Mouse (Mus musculus): Measurements from ENCODE around the gene Cfap221. TPM values are rescaled to one million over a fixed set of nuclear protein-coding genes. Genes with fewer than 3 reads are reported as not detected.
A peak's percentile ranks its signal among the peaks of the same experiment; 100 is the strongest.

Cfap221 gene
- total RNA-seq, 2 experiments from 2014 or later = 0.36 to 0.44 TPM

DNA sequence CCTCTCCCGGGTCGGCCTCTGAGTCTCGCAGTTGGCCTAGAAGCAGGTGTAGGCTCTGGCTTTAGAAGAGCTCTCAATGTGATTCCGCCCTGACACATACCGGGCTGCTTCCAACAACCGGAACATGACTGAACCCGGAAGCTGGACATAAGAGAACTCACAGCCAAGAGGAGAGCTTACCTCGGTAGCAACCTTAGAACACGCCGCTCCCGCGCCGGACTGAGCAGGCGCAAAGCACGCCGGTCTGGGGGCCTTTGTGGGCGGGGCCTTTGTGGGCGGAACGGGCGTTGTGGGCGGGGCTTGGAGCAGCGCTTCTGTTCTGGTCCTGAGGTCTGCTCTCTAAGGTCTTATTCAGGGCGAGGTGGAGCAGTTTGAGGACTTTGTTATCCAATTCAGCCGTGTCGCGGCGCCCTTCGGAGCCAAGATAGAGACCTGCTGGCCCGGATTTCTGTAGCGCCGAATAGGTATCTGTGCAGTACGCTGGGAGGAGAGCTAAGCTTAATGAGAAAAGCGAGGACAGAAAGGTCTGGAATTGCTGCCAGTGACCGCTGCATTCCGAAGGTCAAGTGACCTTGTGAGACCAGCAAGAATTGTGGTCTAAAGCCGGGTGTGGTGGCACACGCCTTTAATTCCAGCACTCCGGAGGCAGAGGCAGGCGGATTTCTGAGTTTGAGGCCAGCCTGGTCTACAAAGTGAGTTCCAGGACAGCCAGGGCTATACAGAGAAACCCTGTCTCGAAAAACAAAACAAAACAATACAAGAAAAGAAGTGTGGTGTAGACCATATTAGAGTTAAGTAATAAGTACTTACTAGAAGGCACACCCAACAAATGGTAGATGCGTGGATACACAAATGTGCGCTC is 83.8 kb downstream of the Cfap221 start, which contains the start of gene Tmem177:
TSS of gene Tmem177 (minus strand) at position 256 of the 862 bp plus-strand sequence.
- peak; percentile 95 for DNase-seq
- intact Hi-C loops (cut with DNase I) = no loop called here

DNA sequence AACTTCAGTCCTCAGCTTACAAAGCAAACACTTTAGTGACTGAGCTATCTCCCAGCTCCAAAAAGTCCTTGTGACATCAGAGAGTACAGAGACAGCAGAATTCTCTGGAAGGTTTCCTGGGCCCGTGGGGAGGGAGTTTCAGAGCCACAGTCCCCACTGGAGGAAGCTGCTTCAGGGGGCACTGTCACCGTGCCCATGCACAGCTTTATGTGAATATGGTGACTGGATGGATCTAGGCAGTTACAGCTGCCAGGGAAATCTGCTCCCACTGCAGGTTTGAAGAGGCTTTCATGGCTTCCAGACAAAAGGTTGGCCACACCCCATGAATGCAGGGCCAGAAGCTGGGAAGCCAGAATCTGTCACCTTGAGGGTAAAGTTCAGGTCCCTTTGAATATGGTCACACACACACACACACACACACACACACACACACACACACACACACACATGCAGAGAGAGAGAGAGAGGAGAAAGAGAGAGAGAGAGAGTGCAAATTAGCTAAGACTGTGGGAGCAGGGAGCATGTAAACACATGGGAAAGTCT is 89.8 kb downstream of the Cfap221 start:
- intact Hi-C loops (cut with DNase I) = no loop called here
- peak; percentile 36 for DNase-seq

DNA sequence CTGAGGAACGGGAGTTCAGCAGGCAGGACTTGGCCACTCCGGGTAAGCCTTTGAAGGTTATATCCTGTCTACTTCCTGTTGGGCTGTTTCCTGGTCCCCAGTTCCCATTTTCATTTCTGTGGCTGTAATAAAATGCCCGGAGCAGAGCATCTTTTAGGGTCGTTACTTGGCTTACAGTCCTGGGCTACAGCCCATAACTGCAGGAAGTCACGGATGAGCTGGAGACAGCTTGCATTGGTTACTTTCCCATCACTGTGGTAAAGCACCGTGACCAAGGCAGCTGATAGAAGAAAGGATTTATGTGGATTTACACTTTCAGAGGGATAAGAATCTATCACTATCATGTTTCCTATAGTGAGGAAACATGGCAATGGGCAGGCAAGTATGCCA is 93.8 kb downstream of the Cfap221 start:
- peak; percentile 37 for DNase-seq
- intact Hi-C loops (cut with DNase I) = no loop called here

DNA sequence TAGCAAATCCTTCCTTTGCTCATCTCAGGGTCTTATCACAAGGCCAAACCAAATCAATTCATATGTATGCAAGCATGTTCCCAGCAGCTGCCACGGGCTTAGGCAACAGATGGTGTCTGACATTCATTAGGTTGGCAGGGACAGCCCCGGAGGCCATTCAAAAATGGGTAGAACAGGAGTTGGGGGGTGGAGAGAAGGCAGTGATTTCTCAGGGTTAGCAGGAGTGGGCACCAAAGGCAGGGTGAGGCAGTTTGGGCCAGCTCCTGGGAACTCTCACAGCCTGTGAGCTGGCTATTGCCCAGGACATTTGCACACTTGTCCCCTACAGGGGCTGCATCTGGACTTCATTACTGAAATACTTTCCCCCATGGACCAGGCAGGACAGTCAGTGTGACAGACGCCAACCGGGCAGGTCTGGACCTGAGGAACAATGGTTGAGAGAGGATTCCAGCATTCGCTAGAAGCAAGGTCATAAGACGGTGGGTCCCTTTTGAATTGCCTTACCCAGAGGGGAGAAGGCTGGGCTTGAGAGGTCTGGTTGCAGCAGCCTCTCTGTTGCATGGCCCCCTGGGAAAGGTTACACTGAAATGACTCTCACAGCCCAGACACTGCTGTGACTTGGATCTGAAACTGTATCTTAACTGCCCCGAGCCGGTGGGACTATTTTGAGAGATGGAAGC is 94.3 kb downstream of the Cfap221 start:
- intact Hi-C loops (cut with DNase I) = no loop called here
- DNase-seq = peak; percentile 81

DNA sequence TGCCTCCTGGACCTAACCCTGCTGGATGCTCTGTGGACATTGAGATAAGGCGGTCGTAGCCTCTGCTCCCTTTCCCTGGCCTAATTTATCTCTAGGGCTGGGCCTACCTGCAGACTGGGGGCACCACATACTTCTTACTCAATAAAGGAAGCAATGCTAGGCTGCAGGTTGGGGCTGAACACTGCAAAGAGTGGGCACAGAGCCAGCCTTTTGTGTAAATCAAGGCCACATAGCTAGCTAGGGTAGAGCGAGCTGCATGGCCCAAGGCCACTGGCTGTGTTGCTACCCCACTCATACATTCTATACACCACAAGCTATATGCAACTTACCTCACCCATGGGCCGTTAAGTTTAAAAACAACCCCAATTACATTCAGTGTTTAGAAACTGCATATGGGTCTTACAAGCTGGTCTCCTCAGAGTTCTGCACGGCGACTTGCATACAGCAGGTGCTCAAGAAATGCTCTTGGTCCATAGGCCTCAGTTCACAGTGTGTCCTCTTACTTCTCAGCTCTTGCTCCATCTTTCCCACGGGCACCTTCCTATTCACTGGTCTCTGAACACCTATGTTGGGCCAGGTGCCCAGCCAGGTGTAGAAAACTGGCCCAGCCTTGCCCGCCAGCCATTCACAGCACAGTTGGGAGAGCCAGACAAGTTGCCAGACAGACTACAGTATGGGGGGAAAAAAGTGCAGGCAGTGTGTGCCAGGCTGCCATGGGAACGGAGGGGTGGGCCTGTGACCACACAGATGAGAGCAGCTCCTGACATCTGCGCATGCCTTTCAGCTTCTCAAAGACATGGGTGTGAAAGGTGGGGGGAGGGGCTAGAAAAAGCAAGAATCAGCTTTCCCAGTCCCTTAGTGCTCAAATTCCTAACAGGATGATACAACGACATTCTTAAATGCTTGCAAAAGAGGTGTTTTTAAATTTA is 97.6 kb downstream of the Cfap221 start:
- intact Hi-C loops (cut with DNase I) = no loop called here
- peak; percentile 75 for DNase-seq

DNA sequence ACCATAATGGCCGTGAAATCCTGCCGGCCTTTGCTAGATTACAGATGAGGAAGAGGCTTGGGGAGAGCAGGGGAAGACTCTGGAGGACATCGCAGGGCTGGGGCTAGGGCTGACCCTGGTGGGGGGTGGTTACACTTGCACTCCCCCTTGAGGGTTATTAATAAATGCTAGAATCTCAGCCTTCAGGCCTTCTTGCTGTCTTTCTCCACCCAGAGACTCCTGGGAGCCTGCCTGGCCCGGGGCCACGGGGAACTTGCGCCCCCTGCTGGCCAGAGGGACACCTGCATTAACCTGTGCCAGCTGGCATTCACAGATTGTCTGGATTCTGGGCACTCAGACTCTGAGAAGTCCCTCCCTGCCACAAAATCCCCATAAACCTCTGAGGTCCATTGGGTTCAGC is 102.1 kb downstream of the Cfap221 start:
- intact Hi-C loops (cut with DNase I) = no loop called here
- DNase-seq = peak; percentile 62

DNA sequence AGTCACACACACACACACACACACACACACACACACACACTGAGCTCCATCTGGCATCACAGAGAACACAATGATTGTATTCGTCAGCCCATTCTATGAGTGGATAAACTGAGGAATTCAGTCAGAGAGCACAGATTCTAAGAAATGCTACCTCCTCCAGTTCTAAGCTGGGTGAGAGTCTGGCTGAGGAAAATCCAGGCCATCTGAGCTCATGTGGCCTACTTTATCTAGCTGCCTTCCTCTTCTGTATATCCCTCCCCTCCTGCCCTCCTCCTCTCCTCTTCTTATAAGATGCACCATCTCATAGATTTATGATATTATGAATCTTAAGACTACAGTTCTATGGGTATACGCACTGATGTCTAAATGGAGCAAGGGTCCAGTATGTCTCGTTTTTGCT is 103.4 kb downstream of the Cfap221 start:
- no peak for DNase-seq
- intact Hi-C loops (cut with DNase I) = no loop called here

DNA sequence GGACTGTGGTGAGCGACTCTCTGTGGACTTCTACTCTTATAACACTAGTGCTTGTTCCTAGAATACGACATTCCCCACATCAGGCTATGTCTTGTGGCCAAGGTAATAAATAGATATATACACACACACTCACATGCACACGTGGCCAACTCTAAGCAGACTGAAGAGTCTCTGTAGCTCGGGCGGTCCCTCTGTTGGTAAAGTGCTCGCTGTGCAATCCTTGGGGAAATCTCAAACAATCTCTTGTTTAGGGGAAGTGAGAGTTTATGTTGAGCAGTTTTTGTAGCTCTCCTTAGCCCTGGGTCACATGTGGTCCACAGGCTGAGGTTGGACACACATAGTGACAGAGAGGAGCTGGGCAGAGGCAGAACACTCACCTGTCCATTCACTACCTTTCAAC is 104.1 kb downstream of the Cfap221 start:
- DNase-seq = no peak
- intact Hi-C loops (cut with DNase I) = no loop called here

DNA sequence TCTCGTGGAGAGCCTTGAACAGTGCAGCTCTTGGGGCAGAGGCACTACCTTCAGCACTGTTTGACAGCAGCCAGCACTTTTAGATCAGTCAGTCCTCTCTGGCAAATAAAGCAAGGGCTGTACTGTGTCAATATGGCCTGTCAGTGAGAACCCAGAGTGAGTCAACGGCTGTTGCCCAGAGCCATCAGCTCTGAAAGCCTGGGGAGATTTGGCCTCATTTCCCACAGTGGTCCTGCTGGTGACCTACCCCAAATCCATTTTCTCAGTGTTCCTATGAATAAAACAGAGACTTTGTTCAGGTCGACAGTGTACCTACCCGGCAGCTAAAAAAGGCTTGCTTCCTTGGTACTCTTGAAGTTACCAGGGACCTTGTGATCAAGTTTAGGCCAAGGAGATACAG is 105.2 kb downstream of the Cfap221 start:
- no peak for DNase-seq
- intact Hi-C loops (cut with DNase I) = no loop called here

DNA sequence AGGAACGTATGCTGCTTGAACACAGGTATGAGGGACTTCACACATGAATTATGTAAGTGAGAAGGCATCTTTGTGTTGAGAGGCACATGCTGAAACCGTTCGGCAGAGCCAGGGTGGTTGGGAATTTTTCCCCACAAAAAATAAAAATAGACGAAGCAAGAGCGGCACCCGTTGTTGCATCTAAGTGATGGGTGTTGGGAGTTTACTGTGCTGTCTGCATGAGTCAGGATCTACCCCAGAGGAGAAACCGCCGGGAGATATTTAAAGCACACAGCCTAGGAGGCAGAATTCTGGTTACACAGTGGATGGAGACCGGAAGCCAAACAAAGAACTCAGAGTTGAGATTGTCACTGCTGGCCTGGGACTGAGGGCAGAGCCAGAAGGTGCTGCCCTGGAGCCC is 105.9 kb downstream of the Cfap221 start:
- intact Hi-C loops (cut with DNase I) = no loop called here
- no peak for DNase-seq

DNA sequence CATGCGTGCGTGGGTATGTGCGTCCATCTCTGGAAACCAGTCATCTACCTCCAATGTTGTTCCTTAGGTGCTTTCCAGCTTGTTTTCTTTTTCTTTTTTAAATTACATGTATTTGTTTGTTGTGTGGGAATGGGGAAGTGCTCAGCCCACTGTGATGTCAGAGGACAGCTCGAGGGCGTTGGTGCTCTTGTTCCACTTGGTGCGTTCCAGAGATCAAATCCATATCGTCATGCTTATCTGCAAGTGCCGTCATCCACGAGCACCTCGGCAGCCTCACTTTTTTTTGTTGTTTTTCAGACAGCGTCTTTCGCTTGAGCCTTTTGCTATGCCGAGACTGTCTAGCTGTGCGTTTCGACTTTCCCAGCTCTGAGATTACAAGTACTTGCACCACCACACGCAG is 107.7 kb downstream of the Cfap221 start:
- intact Hi-C loops (cut with DNase I) = no loop called here

DNA sequence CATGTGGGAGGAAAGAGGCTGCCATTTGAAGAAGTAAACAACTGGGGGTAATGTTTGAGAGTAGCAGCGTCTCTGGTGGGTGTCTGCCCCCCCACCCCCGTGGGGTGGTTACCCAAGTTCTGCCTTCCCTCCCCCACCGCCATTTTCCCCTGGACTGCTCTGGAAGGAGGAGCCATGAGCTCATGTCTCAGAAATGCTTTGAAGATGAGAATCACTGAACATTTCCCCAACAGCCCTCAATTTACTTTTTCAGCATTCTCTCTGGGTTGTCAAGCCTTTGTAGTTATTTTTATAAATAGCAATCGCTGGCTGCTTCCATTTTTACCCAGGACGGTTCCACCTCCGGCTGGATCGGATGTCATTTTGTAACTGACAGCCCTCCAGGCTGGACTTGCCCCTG is 110.7 kb downstream of the Cfap221 start:
- intact Hi-C loops (cut with DNase I) = no loop called here
- DNase-seq = no peak

More for the DNA sequence above, 107.7 kb downstream of the Cfap221 start:
- no peak for DNase-seq

DNA sequence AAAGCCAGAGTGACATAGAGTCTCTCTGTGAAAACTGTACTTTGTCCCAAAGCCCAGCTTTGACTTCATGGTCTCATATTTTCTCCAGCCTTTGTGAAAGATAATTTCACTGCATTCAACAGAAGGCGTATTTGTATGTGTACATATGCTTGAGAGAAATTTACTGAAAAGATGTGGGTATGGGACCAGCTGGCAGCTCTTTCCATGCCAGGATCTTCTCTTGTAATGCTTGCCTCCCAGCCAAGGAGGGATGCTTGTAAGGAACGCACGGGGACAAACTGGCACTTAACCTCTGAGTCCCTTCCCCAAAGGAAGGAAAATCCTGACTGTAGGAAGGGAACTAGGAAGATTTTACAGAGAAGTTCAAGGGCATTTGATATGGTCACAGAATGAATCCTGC is 112.8 kb downstream of the Cfap221 start:
- intact Hi-C loops (cut with DNase I) = no loop called here
- DNase-seq = peak; percentile 32

DNA sequence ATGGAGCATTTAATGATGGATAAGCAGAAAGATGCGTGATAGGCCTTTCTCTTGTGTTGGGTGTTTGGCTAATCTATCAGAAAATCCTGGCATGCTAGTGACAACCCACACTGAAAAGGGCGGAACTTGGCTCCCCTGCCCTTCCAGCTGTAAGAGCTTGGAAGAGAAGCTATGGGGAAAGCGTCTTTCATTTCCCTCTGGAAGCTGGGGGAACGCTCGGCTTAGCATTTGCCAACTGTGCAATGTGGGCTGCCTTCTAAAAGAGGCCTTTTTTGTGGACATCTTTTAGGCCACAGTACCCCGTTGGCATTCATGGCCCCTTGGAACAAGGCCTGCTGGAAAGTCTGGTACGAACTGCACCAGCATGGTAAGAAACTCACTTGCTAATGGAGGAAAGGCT is 118.1 kb downstream of the Cfap221 start:
- peak; percentile 86 for DNase-seq
- intact Hi-C loops (cut with DNase I) = no loop called here

DNA sequence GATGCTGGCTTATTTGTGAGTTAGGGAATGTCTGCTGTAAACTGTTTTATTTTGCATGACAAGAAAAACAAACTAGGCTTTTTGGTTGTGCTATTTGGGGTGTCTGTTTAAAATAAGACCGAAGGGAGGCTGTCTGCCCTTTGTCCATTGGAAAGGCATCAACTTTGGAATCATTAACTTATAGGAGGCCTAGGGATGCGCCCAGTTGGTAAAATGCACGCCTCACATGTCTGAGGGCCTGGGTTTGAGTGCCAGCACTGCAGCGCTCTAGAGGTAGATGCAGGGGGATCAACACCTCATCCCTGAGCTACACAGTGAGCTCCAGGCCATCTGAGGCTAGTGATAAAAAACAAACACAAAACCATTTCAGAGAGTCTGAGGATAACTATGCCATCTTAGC is 119.6 kb downstream of the Cfap221 start:
- no peak for DNase-seq
- intact Hi-C loops (cut with DNase I) = no loop called here

Other genes with a start within 250 kb of the Cfap221 start
- 10 to 100 TPM; 37.2 to 39.0 TPM for gene Ptpn4, start 159.6 kb downstream of the Cfap221 start, total RNA-seq (2021)
- gene Tmem177, start 84.0 kb downstream of the Cfap221 start, total RNA-seq (2021) = 1 to 10 TPM; 7.6 to 7.7 TPM
- gene Sctr, start 9.7 kb upstream of the Cfap221 start, total RNA-seq (2021) = 1 to 10 TPM in 1 of 2 experiments, under 1 TPM in 1; 0.96 to 1.2 TPM
- gene Tmem37, start 76.8 kb upstream of the Cfap221 start, total RNA-seq (2021) = 1 to 10 TPM; 1.4 to 1.8 TPM
- 100 to 1,000 TPM; 335 to 344 TPM for gene Dbi, start 123.8 kb upstream of the Cfap221 start, total RNA-seq (2021)
- gene 3110009E18Rik, start 124.0 kb upstream of the Cfap221 start, total RNA-seq (2021) = 10 to 100 TPM; 11.2 to 11.8 TPM